Mouse (Mus musculus) myocyte (in vitro differentiated cells): Measurements from ENCODE around the gene Slc25a13. TPM values are rescaled to one million over a fixed set of nuclear protein-coding genes. Genes with fewer than 3 reads are reported as not detected.
A peak's percentile ranks its signal among the peaks of the same experiment; 100 is the strongest.

Experiments used
- H3K27me3 ChIP-seq: one replicate; pipeline ENCODE4 v1.6.1; 2011; ENCODE audit not compliant: control insufficient read depth, insufficient read depth, insufficient read length
- H3K36me3 ChIP-seq: one replicate; pipeline ENCODE4 v1.6.1; 2011; ENCODE audit not compliant: control insufficient read depth, insufficient read depth
- H3K4me2 ChIP-seq: one replicate; pipeline ENCODE4 v1.6.1; 2011; ENCODE audit warnings: low read depth, control low read depth
- H3K4me3 ChIP-seq: one replicate; pipeline ENCODE4 v1.5.1; 2011; ENCODE audit warnings: mild to moderate bottlenecking, control low read depth, moderate library complexity
- H3K79me2 ChIP-seq: one replicate; pipeline ENCODE4 v1.6.1; 2011; ENCODE audit not compliant: control insufficient read depth, insufficient read depth
- H3ac ChIP-seq: one replicate; pipeline ENCODE4 v1.6.1; 2011; ENCODE audit not compliant: control insufficient read depth, insufficient read length
- CEBPB ChIP-seq: IDR thresholded peaks from 2 replicates; pipeline ENCODE4 v1.6.1; 2011; ENCODE audit warnings: mild to moderate bottlenecking, moderate library complexity; ENCODE audit not compliant: poor library complexity, insufficient read depth, severe bottlenecking
- E2F4 ChIP-seq: IDR thresholded peaks from one replicate; pipeline ENCODE4 v1.6.1; 2011; ENCODE audit warnings: mild to moderate bottlenecking, control low read depth, moderate library complexity; ENCODE audit not compliant: insufficient read depth
- MAX ChIP-seq: IDR thresholded peaks from one replicate; pipeline ENCODE4 v1.6.1; 2011; ENCODE audit warnings: low read depth, mild to moderate bottlenecking, control low read depth
- MYOD1 ChIP-seq, 3 experiments: IDR thresholded peaks; one replicate each; pipeline ENCODE4 v1.6.1; 2011; ENCODE audit warnings: control low read depth in 2 of 3, low read depth in 2 of 3, mild to moderate bottlenecking in 2 of 3, moderate library complexity in 1 of 3; ENCODE audit not compliant: insufficient read length in 2 of 3, control insufficient read depth in 1 of 3
- MYOG ChIP-seq, 3 experiments: IDR thresholded peaks; one replicate each; pipeline ENCODE4 v1.6.1; 2011; ENCODE audit warnings: control low read depth in 2 of 3, low read depth in 2 of 3, mild to moderate bottlenecking in 2 of 3; ENCODE audit not compliant: insufficient read length in 2 of 3, control insufficient read depth in 1 of 3, insufficient read depth in 1 of 3
- POLR2A ChIP-seq: IDR thresholded peaks from one replicate; pipeline ENCODE4 v1.6.1; 2011; ENCODE audit warnings: low read depth, mild to moderate bottlenecking, control low read depth, moderate library complexity; ENCODE audit not compliant: insufficient read length
- POLR2AphosphoS2 ChIP-seq: IDR thresholded peaks from one replicate; pipeline ENCODE4 v1.6.1; 2011; ENCODE audit warnings: low read depth, control low read depth; ENCODE audit not compliant: insufficient read length
- REST ChIP-seq: IDR thresholded peaks from one replicate; pipeline ENCODE4 v1.6.1; 2011; ENCODE audit warnings: mild to moderate bottlenecking, control low read depth, moderate library complexity; ENCODE audit not compliant: insufficient read depth, insufficient read length
- SRF ChIP-seq: IDR thresholded peaks from one replicate; pipeline ENCODE4 v1.6.1; 2011; ENCODE audit warnings: low read depth; ENCODE audit not compliant: control insufficient read depth, insufficient read length
- TCF12 ChIP-seq: IDR thresholded peaks from one replicate; pipeline ENCODE4 v1.6.1; 2011; ENCODE audit warnings: mild to moderate bottlenecking, control low read depth; ENCODE audit not compliant: poor library complexity, insufficient read depth, severe bottlenecking
- TCF3 ChIP-seq: IDR thresholded peaks from one replicate; pipeline ENCODE4 v1.6.1; 2011; ENCODE audit warnings: low read depth, control low read depth; ENCODE audit not compliant: insufficient read length
- USF1 ChIP-seq: IDR thresholded peaks from one replicate; pipeline ENCODE4 v1.6.1; 2011; ENCODE audit warnings: low read depth, mild to moderate bottlenecking, control low read depth, moderate library complexity
- polyA plus RNA-seq: library from polyadenylated mRNA; unstranded; fragments of >200 nt; fragmentation: generic; extraction: Trizol; gene quantifications from one replicate; pipeline ENCODE4 v1.2.1, GENCODE M21; 2012; ENCODE audit warnings: missing spikeins

The Slc25a13 gene
- 0.42 TPM for polyA plus RNA-seq

GRCm38 (mm10) chr6:6216507-6217285 is at the start of gene Slc25a13:
Slc25a13 (minus strand) TSS chr6:6217173.
- H3K4me2 ChIP-seq: peak within 1 kb of the TSS; percentile 14
- H3K27me3 ChIP-seq: no peaks in the 10 kb centered on the region
- no peak within 1 kb of the TSS for H3ac ChIP-seq
- H3K36me3 ChIP-seq: no peaks in the 10 kb centered on the region
- no peak within 1 kb of the TSS for H3K4me3 ChIP-seq
- no peaks in the 10 kb centered on the region for H3K79me2 ChIP-seq
- TF ChIP-seq POLR2A (no peak), POLR2AphosphoS2 (no peak), MYOD1 (IDR thresholded peaks at IDR 0.05; ENCODE audit: control insufficient read depth in 1 of 3, insufficient read length in 2 of 3, low read depth in 2 of 3) (no peak), MYOG (IDR thresholded peaks at IDR 0.05; ENCODE audit: control insufficient read depth in 1 of 3, insufficient read depth in 1 of 3, insufficient read length in 2 of 3, low read depth in 2 of 3) (no peak), CEBPB (no peak), MAX (no peak), REST (no peak), TCF12 (no peak), TCF3 (no peak), E2F4 (no peak), USF1 (no peak), SRF (no peak)

- H3K36me3 ChIP-seq: no peaks in the 10 kb centered on the region
- no peak overlapping the region for H3K4me2 ChIP-seq
- TF ChIP-seq TCF3 (no peak), POLR2A (no peak), SRF (no peak), E2F4 (no peak), MYOG (IDR thresholded peaks at IDR 0.05; ENCODE audit: control insufficient read depth in 1 of 3, insufficient read depth in 1 of 3, insufficient read length in 2 of 3, low read depth in 2 of 3) (no peak), TCF12 (no peak), POLR2AphosphoS2 (no peak), USF1 (no peak), MYOD1 (IDR thresholded peaks at IDR 0.05; ENCODE audit: control insufficient read depth in 1 of 3, insufficient read length in 2 of 3, low read depth in 2 of 3) (no peak), CEBPB (no peak), REST (no peak), MAX (no peak)
- H3ac ChIP-seq: no peak overlapping the region
- H3K4me3 ChIP-seq: no peak overlapping the region
- H3K27me3 ChIP-seq: no peaks in the 10 kb centered on the region
- H3K79me2 ChIP-seq: no peaks in the 10 kb centered on the region
Observed at GRCm38 (mm10) chr6:6265761-6266160, 48.8 kb upstream of the Slc25a13 start.

DNA sequence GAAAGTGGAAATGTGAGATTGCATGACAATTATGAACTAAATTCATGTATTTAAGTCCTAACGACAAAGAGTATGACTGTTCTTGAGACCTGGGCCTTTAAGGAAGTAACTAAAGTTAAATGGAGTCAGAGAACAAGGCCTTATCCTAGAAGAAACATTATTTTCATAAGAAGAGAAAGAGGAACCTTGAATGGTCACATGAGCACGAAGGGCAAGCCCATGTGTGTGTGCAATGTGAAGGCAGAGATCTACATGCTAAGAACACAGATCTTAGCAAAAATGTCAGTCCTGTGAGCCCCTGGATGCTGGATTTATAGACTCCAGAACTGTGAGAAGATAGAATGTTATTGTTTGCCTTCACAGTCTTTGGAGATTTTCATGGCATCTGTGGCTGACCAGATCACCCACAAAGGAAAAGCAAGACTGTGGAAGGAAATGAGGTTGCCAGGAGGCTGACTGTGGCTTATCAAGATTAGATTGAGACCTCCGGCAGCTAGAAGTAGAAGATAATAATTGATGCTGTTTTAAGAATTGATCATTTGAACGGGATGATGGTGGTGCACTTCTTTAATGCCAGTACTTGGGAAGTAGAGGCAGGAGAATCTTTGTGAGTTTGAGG is 46.4 kb upstream of the Slc25a13 start:
- Histone ChIP-seq H3K79me2 (no peaks in the 10 kb centered on the region), H3K4me3 (no peak overlapping the region), H3K4me2 (no peak overlapping the region), H3ac (no peak overlapping the region), H3K27me3 (no peaks in the 10 kb centered on the region), H3K36me3 (no peaks in the 10 kb centered on the region)
- TF ChIP-seq POLR2AphosphoS2 (no peak), MAX (no peak), CEBPB (no peak), MYOG (IDR thresholded peaks at IDR 0.05; ENCODE audit: control insufficient read depth in 1 of 3, insufficient read depth in 1 of 3, insufficient read length in 2 of 3, low read depth in 2 of 3) (no peak), USF1 (no peak), REST (no peak), SRF (no peak), TCF3 (no peak), POLR2A (no peak), MYOD1 (IDR thresholded peaks at IDR 0.05; ENCODE audit: control insufficient read depth in 1 of 3, insufficient read length in 2 of 3, low read depth in 2 of 3) (no peak), TCF12 (no peak), E2F4 (no peak)

DNA sequence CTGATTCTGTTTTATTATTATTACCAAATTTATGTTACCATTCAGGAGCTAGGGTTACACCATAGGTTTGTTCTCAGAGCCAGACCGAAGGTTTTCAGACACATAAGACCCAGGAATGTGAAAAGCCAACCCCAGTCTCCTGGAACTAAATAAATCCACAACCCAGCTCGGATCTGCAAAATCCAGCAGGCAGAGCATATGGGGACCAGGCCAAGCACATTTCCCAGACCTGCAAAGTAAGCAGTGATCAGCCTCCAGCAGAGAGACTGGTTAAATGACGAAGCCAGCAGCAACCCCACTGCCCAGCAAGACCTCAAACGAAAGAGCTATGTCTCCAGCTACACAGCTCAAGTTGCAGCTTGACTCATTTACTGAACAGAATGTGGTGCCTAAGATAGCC is 43.9 kb upstream of the Slc25a13 start:
- Histone ChIP-seq H3K79me2 (no peaks in the 10 kb centered on the region), H3K27me3 (no peaks in the 10 kb centered on the region), H3K36me3 (no peaks in the 10 kb centered on the region), H3K4me2 (no peak overlapping the region), H3K4me3 (no peak overlapping the region), H3ac (no peak overlapping the region)
- no peak for TF ChIP-seq CEBPB
- TF ChIP-seq USF1: no peak
- no peak for TF ChIP-seq POLR2AphosphoS2
- no peak for TF ChIP-seq TCF3
- TF ChIP-seq POLR2A: no peak
- no peak for TF ChIP-seq MYOD1 (IDR thresholded peaks at IDR 0.05; ENCODE audit: control insufficient read depth in 1 of 3, insufficient read length in 2 of 3, low read depth in 2 of 3)
- TF ChIP-seq MAX: no peak
- TF ChIP-seq SRF: no peak
- no peak for TF ChIP-seq REST
- no peak for TF ChIP-seq TCF12
- TF ChIP-seq E2F4: no peak
- TF ChIP-seq MYOG (IDR thresholded peaks at IDR 0.05; ENCODE audit: control insufficient read depth in 1 of 3, insufficient read depth in 1 of 3, insufficient read length in 2 of 3, low read depth in 2 of 3): no peak
